Mouse (Mus musculus): ENCODE data around the gene Sgk1.

The Sgk1 gene

DNA sequence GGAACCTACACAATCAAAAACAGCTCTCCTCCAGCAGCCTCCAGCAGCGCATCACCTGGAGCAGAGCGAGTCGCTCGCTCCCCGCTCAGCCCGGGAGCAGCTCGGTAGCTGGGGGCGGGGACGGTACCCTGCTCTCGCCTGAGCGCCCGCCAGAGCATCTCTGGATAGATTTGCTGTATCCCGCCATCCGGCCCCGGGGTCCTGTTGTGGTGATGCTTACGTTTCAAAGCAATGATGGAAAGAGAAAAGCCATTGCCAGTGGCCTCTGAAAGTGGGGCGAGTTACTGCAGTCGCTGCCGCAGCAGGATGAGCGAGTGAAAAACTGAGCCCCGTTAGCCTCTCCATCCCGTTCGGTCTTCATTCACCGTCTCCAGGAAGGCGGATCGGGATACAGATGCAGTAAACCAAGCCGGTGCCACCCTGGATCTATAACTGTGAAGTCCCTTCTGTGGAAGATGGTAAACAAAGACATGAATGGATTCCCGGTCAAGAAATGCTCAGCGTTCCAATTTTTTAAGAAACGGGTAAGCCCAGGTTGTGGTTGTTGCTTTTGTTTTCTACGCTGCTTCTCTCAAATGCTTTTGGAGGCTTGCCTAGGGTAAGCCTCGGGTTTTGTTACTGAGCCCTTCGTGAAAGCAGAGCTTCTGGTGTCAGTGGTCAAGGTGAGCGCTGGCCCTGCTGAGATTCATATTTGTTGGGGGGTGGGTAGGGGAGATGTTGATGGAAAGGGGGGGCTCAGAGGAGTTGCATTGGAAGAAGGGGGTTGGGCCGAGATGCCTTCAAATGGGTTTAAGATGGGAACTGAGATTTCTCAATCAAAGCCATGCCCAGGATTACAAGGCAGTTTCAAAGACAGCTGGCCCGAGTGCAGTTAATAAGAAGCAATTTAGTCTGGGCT, at the start of gene Sgk1:
Sgk1 (plus strand) TSS at position 1 of the 898 bp plus-strand sequence.
- no peak for DNase-seq (ENCODE audit: low read depth, low spot score)

- no peak for DNase-seq (ENCODE audit: low read depth, low spot score)
Observed at GRCm38 (mm10) chr10:21832282-21832681, 49.7 kb upstream of the Sgk1 start.

- DNase-seq (ENCODE audit: low read depth, low spot score) = no peak
Observed at GRCm38 (mm10) chr10:21833757-21834156, 48.2 kb upstream of the Sgk1 start.

DNA sequence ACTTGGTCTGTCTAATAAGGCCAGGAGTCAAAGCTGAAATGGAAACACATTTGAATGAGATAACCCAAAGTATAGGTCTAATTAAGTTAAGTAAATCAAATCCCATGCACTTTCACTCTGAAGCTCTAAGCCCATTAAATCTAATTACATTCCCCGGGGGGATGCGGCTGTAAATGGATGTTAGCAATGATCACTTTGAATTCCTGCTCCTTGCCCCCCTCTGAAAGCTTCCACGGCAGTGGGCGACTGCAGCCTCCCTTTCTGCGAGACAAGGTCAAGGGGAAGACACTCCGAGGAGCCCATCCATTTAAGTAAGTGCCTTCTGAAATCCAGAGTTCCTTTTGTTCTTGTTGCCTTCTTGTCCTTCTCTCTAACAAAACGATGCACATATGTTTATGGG, 46.9 kb upstream of the Sgk1 start:
- no peak for DNase-seq (ENCODE audit: low read depth, low spot score)

GRCm38 (mm10) chr10:21839248-21840155, 42.5 kb upstream of the Sgk1 start:
- DNase-seq (ENCODE audit: low read depth, low spot score) = no peak

GRCm38 (mm10) chr10:21843326-21843725, 38.7 kb upstream of the Sgk1 start:
- no peak for DNase-seq (ENCODE audit: low read depth, low spot score)

- no peak for DNase-seq (ENCODE audit: low read depth, low spot score)
Observed at GRCm38 (mm10) chr10:21843861-21844260, 38.1 kb upstream of the Sgk1 start.

DNA sequence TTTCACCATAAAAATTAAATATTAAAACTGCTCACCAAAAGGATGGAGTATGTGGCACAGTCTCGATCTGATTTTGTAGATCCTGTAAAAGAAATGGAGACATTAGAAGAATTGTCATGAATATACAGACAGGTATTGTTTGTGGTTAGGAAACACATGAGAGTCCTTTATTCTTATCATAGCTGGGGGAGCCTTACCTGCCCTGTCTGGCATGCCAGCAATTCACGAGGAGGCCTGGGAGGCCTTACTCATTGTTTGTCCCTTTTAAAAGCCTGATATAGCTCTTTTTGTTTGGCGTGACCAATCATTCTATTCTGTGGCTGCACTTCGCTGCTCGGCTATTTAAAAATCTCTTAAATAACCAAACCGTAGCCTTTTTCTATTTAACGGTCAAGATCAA, 37.6 kb upstream of the Sgk1 start:
- DNase-seq (ENCODE audit: low read depth, low spot score) = no peak

DNA sequence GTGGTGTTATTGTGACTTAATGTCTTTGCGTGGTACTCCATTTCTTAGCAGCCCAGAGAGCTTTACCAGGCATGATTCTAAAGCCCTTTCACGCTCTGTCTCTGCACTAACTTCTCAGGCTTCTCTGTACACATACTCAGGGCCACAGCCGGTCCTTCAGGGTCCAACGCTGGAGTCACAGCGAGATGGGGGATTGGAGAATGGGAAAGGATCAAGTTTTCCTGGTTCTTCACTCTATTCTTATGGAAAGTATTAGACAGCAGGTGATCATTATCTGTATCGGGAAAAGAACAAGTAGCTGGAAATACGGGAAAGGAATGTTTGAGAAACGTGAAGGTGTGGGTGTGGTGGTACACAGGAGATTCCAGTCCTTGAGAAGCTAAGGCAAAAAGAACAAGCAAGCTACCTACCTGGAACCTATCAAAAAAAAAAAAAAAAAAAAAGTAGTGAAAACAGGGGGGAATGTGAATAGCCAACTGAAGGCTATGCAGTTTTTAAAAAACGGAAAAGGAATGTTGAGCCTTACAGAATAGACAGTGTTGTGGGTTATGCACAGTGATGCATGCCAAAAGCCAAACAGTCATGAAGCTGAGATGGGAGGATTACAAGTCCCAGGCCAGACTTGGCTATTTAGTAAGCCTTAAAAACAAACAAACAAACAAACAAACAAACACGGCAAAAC, 36.2 kb upstream of the Sgk1 start:
- no peak for DNase-seq (ENCODE audit: low read depth, low spot score)

DNA sequence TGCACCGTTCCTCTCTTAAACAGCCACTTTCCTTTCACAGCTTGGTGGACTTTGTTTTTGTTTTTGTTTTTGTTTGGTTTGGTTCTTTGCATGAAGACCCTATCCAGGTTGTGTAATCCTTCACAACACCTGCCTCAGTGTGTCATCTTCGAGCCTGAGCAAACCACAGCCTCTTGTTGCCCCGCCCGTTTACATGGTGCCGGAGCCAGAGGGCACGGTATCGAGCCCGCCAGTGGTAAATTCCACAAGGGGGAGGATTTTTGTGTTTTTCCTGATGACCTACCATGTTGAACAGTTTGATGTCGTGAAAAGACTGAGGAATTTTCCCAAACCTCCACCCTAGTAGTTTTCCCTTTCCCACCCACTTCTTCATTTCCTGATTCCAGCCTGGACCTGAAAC, 35.6 kb upstream of the Sgk1 start:
- DNase-seq (ENCODE audit: low read depth, low spot score) = no peak

DNA sequence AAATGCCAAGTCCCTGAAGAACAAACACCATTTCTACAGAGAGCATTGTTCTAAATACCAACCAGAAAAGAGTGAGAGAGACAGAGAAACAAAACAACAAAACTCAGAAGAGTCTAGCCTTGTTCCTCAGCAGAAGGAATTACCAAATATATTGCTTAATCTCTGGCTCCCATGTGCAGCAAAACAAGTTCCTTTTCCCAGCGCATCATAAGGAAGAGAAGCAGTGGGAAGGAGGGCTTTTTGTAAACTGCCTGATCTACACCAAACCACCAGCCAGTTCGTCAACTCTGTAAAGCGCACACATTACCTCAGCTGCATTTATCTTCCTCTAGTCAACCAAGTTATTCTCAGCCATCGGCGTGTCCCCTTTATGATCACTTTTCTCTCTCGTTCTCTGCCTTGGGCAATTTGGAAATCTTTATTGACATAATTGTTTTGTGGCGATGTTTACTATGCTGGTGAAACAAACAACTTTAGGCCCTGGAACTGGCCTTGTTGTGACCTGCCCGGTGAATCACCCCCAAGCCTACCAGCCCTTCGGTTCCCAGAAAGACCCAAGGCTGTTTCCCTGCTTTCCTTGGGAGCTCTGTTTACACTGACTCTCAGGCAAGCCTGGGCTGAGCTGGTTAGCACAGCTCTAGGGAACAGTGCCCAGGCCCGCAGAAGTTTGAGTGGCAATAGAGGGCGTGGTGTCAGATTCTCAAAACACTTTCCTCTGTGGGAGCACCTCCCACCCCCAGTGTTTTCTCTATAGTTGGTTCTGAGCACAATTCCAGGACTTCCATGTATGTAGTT, 34.8 kb upstream of the Sgk1 start:
- no peak for DNase-seq (ENCODE audit: low read depth, low spot score)

DNA sequence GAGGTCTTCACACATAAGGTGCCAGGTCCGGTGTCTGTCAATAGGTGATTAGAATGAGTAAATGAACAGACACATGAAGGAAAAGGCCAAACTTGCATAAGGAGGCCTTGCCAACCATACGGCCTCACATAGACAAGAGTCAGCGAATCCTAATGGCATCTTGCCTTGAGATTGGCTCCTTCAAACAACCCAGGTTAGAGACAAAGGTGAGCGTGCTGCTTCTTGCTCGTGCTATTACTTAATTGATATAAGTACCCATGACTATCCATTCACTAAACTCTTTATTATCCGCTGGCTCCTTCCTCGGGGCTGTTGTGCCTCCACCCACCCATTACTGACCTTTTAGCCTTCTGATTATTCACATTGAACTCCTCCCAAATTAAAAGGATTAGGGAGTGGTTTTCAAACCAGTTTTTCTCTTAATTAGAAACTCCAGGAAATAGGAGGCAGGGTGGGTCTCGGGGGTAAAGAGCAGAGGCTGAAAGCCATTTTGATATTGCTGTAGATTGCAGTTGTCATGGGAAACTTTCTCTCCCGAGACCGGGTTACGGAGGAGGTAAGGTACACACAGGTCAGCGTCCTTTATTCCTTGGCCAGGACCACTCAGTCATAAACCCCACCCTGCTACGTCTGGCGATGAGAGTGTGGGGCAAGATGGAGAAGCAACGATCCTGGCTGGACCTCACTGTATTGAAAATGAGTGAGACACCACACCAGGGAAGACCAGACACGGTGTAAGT, 33.9 kb upstream of the Sgk1 start:
- no peak for DNase-seq (ENCODE audit: low read depth, low spot score)

GRCm38 (mm10) chr10:21849251-21849650, 32.7 kb upstream of the Sgk1 start:
- DNase-seq (ENCODE audit: low read depth, low spot score) = no peak

DNA sequence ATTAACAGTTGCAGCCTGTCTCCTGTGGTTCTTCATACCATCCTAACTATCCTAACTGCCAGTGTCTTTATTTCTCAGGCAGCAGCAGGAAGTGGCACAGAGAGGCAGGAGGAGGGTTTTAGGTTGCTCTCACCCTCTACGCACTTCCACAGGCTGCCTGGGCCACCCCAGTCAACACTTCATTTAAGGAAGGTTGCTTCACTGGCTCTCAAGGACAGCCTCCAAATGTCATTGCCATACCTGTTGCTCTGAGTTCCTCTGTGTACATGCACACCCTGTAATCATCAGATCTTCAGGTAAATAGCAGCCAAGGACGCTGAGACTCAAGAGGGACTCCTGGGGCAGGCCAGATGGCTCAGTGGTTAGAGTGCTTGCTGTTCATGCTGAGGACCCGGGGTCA, 31.7 kb upstream of the Sgk1 start:
- DNase-seq (ENCODE audit: low read depth, low spot score) = no peak

GRCm38 (mm10) chr10:21853122-21853521, 28.9 kb upstream of the Sgk1 start:
- DNase-seq (ENCODE audit: low read depth, low spot score) = no peak

GRCm38 (mm10) chr10:21853566-21854328, 28.2 kb upstream of the Sgk1 start:
- no peak for DNase-seq (ENCODE audit: low read depth, low spot score)

DNA sequence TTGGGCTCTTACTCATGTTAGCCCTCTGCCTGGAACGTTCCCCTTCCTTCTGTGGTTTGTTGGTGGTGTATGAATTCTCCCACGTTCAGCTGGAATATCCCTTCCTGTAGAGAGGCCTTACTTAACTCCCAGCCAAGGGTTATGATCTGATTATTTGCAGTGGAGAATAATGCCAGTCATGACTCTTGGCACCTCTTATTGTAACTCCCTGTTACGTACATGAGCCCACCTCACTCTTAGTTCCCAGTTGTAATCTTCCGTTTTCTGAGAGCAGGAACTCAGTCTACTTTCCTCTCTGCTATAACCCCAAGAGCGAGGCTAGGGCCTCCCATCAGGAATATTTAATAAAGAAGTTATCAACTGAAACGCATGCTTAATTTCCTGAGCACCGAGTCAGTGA, 26.6 kb upstream of the Sgk1 start:
- no peak for DNase-seq (ENCODE audit: low read depth, low spot score)

DNA sequence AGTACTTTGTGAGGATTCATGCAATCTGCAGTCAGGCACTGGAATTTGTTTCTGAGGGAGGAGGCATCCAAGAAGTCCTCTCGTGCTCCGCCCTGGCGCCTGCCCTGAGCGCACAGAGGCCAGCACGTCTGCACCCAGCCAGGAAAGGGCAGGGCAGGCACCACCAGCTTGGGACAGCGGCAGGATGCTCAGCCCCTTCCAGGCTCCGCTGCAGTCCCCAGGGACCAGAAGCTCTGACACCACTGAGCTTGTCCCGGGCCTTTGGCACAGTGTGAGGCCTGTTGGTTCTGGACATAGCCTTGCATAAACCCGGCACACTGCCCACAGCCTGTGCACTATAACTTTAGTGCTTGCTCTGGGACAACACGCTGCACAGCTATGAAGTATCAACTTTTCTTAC, 24.3 kb upstream of the Sgk1 start:
- no peak for DNase-seq (ENCODE audit: low read depth, low spot score)

DNA sequence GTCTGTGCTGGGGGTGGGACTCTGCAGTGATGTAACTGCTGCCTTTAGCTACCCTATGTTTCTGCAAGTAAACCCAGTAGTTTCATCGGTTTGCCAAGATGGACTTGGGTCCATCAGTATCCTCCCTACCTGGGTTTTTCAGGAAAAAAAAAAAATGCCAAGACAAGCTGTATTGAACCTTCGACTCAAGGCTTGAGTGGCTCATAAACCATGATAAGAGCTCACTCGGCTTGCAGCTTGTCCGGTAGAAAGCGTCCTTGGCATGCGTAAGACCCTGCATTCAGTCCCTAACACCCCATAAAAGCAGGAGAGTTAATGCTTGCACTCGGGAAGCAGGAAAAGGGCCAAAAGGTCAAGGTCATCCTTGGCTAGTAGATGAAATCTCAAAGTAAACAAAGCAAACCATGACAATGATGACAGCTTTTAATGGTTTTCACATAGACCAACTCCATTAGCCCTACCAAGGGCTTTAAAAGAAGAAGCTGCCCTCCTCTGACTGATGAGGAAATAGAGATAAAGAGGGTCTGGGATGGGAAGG, 23.5 kb upstream of the Sgk1 start:
- DNase-seq (ENCODE audit: low read depth, low spot score) = no peak
